Mouse (Mus musculus) MEL-GATA-1-ER (cell line): ENCODE measurements around the gene Zdhhc14.

Source experiments
- DNase-seq: peaks from one replicate; pipeline ENCODE4 v3.0.0-alpha.2; 2012; ENCODE audit warnings: low read depth; ENCODE audit errors: extremely low read depth

The Zdhhc14 gene

DNA sequence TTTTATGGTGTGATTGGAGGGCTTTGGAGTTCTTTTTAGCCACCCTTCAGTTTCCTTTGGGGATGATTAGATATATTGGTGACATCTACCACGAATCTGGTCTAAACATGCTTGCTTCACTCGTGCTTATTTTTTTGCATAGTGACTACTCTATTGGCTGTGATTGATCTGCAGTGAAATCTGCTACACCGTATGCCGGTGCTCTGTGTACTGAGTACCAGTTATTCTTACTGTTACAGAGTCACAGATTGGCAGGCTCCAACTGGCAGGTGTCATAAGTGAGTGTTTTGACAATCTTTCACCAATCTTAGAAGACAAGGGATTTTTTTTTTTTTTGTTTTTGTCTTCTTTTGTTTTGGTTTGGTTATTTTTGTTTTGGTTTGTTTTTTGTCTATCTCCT, 163.2 kb downstream of the Zdhhc14 start:
- no peak for DNase-seq

DNA sequence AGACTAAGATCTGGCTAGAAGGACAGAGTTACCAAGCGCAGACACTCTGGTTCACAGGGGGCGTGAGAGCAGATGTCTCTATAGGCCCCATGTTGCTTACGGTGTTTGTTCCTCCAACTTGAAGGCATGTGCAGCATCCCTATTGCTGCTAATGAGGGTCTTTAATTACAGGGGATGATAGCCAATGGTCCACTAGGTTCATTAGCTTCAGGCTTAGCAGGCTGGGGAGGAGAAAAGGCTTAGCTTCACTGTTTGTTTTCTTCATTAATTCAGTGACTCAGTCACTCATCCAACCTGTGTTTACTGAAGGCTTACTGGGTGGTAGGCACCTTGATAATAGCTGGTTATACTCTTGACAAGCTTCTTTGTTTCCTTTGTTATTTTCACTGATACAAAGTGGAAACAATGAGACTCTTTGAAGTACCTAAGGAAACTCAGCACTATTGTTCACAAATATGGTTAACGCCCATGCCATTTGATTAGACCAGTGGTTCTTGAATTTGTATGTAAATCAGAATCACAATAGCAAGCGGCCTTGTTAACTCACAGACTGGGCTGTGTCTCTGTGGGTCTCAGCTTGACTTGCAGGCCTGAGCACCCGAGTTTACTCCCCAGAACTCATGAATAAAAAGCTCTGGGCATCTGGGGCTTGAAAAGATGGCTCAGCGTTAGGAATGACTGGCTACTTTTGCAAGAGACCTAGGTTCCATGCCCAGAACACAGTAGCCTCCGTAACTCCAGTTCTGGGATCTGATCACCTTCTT, 168.1 kb downstream of the Zdhhc14 start:
- DNase-seq = no peak

DNA sequence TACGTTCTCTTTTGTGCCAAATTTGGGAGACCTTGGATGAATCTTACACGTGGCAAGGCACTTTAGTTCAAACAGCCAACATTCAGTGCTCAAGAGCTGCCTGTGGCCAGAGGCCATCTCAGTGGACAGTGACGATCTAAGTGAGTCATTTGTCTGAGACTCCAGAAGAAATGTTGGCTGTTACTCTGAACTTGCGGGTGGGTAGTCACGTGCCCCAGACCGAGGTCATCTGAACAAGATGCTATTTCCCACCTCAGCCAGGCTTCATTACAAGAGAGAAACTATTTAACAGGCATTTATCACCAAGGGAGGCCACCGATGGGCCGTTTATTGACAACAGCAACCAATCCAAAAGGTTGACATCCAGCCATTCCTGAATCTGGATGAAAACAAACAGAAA, 174.3 kb downstream of the Zdhhc14 start:
- no peak for DNase-seq

DNA sequence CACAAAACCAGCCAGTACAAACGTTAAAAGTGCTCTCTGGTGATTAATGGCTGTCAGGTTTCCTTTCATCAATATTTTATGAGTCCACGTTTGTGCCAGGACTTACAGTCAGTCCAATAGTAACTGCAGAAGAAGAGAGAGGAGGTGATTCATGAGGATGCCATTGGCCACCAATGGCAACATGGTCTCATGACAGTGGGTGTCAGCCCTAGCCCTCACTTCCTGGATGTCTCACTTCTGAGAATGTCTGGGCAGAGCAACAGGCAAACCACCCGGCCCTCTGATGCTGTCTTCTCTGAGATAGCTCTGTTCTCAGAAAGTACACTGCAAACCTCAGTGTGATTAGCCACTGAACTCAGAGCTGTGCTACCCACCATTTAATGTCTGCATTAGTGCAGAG, 176.1 kb downstream of the Zdhhc14 start:
- DNase-seq = no peak

DNA sequence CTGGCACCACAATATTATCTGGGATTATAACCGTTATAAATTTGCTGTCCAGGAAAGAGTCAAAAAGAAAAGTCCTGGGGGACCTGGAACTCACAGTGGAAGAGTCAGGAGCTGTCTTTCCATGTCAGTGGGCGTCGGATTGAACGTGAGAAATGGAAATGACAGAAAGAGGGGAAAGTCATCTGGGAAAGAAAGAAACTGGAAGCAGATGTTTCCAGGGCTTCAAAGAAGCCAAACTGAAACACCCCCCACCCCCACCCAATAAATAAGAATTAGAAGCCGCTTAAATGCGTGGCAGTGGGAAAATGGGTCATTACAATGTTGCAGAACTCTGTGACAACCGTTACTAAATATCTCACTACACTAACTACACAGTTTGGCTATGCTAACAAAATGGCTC, 176.6 kb downstream of the Zdhhc14 start:
- no peak for DNase-seq

DNA sequence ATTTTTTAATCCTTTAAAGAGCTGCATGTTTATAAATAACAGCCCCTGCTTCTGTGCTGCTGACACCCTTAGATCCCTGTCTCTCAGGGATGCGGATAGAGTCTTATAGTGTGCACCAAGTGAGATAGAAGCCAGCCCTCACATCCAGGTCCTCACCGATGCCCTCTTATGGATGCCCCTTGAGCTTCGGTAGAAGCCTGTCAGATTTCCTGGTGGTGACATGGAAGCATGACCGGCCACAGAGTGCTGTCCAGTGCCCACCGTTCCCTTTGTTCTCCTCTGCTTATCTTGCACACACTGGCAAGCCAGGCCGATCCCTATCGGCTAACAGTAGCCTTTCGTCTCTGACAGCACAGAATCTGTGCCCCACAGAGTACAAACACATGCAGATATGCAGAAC, 183.6 kb downstream of the Zdhhc14 start:
- DNase-seq = no peak

DNA sequence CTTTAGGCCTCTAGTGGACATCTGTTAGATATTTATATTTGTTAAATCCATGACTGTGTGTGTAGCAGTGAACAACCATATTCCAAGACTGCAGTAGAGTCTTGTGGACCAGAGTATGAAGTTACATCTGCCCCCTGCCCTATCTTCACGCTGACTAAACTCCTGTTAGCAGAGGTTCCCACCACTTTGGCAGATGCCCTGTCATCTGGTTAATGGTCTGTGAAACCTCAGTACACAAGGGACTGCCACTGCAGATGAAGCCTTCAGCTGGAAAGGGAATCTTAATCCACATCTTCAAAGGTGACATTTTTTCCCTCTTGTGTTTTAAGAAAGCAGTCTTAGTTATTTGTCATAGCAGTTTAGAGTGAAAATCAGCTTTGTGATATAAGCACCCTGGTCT, 187.0 kb downstream of the Zdhhc14 start:
- DNase-seq = no peak

DNA sequence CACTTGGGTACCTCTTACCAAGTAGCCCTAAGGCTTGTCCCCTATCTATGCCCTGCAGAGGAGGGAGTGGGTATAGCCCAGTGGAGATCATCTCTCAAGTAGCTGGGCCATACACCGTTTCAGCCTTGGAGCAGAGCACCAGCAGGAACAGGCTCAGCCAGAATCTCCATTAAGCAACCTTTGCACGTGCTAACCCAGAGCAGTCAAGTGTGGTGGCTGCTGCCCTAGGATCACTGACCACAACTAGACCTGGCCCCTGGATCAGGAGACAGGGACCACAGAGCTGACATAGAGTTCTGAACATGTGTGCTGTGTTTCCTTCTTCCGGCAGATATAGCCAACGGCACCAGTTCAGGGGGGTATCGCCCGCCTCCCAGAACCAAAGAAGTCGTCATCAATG, 193.0 kb downstream of the Zdhhc14 start:
- DNase-seq = no peak

DNA sequence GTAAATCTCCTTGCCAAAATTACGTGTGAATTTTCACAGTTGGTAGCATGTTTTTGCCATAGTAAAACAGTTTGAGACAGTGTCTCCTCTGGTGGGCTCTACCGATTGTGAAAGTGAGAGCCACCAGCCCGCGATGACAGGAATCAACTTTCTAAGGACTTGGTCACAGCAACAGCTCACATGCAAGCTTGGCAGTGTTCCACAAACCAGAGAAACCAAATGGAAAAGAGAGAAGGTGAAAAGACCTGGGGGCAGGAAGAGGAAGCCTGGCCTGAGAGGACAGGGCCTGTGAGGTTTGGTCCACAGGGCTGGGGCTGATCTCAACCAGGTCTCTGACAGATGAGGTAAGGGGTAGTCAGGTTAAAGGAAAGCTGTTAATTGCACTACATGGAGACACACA, 195.5 kb downstream of the Zdhhc14 start:
- DNase-seq = no peak

DNA sequence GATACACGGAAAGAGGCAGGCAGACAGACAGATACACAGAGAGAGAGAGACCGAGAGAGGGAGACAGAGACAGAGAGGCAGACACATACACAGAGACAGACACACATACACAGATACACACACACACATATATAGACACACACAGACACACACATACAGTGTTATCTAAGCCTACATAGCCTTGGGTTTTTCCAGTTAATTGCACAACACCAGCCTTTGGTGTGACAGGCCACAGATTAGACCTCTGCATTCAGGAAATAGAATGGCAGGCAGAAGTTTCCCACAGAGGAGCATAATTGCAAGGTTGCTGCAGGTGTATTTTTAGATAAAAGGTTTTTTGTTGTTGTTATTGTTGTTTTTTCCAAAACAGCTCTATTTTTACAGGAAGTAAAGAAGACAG, 195.9 kb downstream of the Zdhhc14 start:
- DNase-seq = no peak

DNA sequence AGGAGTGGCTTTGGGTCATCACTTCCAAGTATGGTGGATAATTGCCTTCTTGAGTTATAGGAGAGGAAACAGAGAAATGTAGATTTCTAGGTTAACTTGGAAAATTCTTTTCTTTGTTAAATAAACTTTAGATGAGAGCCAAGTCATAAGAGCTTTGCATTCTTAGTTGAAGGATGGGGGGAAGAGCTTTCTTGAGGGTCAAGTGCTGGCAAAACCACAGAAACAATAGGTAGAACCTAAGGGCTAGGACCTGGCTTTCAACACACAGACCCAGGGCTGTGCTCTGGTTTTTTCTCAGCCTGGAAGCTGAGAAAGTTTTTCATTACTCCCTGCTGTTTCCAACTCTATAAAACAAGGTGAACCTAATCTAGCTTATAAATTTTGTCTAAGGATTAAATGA, 196.3 kb downstream of the Zdhhc14 start:
- DNase-seq = no peak

DNA sequence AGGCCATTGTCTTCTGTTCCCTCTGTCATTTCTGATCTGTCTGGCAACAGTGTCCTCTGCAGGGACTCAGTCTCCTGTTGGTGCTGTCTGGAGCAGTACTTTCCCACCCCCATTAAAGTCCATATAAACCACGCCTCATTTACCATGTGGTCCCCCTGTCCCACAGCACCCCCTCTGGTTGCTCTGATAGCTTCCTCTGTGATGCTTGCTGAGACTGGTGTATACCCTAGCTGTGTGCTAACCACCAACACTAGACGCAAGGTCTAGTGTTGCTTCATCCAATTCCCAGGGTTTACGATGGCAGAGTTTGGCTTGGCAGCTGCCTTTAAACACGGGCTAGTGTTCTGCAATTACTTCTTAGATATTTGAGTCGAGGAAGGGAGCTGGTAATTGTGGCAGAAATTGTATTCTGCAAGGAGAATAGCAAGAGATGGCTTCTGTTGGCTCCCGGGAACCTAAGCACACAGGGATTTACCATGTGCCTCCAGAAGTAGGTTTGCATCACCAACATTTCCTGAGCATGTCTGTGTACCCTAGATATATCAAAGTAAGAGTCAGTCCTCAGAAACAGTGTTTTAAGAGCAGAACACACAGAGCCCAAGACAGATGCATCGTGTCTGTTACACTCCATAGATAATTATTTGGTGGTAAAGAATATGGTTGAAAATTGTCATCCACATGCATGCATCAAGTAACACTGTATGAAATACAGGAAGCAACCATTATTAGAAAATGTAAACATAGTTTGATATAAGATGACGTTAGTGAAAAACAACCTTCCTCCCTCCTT, 198.6 kb downstream of the Zdhhc14 start:
- no peak for DNase-seq

DNA sequence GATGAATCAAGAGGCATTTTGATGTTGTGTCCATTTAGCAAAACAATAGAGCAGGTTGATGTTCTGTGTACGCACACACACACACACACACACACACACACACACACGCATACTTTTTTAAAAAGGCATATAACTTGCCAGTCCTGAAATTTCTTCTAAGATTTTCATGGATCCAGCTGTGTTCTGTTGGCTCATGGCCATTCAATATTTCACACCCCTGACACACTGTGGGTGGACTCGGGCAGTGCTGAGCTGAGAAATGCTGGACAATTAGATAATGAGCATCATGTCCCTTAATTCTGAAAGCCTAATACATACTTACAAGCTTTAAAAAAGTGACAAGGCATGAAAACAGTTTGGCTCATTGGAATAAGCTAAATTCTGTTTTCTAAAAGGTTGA, 200.3 kb downstream of the Zdhhc14 start:
- no peak for DNase-seq

DNA sequence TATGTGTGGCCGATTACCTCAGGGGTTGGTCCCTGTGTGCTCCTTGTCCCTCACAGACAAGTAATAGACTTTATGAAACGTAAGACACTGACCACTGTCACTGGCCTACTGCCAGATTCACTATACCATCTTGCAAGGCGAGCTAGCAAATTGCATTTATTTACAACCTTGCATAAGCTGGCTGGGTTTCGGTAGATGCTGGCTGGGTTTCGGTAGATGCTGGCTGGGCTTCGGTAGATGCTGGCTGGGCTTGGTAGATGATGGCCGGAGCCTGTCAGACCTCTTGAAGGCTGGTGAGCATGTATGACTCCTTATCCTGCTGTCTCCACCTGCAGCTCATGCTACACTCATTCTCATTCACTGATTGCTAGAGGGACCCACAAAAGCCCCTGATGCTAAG, 200.9 kb downstream of the Zdhhc14 start:
- DNase-seq = no peak

DNA sequence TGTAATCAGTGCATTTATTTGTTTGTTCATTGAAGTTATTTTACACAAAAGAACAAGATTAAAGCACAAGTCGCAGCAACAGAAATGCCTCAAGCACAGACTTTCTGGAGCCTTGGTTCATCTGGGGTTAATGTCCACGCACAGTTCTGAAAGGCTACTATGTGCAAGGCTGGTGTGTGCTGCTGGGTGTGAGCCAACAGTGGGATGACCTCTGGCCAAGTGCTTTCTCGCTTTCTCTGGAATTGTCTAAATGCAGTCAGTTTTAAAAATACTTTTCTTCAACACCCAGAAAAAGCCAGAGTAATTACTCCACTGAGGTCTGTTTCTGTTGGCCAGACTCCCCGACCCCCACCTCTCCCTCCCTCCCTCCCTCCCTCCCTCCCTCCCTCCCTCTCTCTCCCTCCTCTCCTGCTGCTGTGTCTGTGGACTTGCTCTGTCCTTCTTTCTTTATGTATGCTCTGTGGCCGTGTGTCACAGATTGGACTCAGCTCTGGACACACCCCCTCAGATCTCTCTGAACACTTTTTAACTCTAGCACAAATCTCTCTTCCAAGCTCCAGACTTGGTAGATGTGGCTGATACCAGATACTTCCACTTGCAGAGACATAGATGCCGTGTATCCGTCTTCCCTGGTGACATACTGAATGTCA, 206.2 kb downstream of the Zdhhc14 start:
- DNase-seq = no peak

DNA sequence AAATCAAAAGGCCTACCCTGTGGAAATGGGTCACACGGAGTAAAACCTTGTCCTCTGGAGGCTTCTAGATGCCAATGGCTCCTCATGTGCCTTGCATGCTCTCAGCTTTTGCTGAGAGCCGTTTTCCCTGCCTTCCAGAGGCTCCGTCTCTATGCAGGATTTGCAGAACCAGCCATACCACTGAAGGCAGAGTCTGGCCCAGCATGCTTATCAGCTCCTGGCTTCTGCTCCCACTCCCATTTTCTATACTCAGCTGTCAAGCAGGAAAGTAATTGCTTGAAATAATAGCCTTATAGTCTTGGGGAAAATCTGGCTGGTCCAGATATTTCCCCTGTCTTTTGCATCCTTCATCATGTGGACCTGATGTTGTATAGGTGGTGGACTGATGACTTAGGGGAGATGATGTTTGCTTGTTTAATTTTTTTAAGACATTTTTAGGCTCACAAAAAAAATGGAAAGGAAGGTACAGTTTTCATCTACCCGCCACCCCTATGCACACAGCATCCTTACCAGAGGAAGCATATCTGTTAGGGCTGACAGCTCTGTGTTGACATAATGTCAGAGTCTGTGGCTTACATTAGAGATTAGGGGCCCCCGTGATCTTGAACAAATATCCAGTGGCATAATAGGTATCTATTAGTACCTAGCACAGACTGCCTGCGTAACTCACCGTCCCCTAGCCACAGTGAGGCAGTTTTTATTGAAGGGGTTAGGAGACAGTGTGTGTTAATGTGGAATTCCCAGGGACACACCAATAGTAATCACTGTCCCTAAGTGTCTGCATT, 218.2 kb downstream of the Zdhhc14 start:
- DNase-seq = no peak

DNA sequence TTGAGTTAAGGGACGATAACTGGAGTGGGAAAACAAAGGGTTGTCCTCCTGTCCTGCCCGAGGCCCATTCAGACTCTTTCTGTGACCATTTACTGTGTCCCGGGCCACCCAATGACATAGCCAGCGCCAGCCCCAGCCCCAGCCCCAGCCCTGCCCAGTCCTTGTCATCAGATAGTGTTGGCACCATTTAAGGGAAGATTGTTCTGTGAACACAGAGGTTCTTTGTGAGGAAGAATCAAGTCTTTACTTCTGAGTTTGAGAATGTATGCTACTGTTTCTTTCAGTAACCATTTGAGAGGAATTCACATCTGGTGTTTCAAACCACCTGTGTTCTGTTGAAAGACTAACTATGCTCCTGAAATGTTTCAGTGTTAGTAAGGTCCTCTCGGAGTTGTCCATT, 219.5 kb downstream of the Zdhhc14 start:
- DNase-seq = no peak

DNA sequence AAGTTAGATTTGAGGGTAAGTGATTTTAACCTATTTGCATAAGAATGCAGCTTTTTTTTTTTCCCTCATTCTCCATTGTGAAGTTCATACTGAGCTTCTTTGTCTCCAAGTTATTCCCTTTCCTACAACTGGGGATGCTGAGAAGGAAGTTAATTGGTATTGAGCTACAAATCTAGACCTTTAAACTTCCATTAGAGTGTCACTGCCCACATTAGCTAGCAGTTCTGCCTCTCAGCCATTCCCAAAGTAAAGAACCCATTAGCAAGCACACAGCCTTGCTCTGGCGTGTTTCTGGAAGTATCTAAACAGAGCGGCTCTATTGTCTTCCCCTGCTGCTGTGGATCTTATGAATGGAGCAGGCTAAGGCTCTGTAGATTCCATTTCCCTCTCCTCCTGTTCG, 220.8 kb downstream of the Zdhhc14 start:
- no peak for DNase-seq

DNA sequence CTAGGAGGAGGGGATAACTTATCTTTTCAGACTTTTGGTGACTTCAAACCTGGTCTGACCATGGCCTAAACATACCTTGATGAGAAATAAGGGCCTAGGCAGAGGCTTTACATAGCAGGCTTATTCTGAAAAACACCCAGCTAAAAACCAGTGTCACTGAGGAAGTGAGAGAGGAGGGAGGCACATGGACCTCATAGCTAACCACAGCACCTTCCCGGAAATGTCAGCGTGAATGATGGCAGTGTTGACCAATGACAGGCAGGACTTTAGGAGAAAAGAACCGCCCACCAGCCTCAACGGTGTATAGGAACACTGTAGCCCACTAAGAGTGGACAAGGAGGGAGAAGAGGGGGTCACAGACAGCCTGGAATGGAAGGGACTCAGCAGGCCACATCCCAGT, 224.6 kb downstream of the Zdhhc14 start:
- no peak for DNase-seq

DNA sequence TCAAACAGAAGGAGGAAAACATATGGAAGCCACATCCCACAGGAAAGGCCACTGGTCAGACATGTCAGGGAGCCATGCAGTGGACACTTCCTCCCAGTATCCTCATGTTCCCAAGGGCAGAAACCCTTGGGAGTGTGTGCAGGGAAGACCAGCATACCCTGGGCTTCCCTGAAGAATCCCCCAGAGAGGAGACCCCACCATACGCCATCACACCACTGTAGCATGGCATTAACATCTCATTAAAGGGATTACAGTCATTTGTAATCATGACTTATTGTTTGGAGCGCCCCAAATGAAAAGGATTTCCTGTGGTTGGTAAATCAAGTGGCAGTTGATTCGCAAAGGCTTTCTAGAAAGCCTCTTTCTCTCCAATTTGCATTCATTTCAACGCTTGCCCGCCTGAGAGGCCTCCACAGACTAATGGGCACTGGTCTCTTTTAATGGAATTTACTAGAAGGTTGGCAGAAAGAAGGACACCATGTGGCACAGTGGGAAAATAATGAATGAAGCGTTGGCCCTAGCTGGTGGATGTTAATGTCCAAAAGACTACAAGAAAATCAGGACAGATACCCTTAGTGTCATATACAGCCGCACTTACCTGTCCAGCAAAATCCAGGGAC, 226.5 kb downstream of the Zdhhc14 start:
- DNase-seq = no peak

DNA sequence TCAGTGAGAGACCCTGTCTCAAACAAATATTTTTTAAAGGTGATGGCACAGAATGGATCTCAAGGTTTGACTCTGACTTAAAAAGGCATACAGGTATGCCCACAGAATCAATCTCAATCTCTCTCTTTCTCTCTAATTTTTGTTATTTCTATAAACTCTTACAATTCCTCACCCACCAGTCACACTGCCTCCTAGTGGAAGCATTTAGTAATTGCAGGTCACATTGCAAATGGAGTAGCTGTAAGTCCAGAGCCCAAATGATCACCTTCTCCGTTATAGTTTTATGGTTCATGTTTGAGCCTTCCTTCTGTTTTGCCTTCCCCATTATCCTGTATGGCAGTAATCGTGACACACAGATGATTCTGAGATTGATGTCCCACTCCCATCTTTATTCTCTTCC, 230.4 kb downstream of the Zdhhc14 start:
- no peak for DNase-seq
